Mouse (Mus musculus) olfactory bulb, adult 2 months (tissue): Measurements from ENCODE around the gene 4930432M17Rik.

Experiments used
- CTCF ChIP-seq: fragments of 200-500 bp; IDR thresholded peaks from 2 replicates; pipeline ENCODE4 v1.5.1; 2012; ENCODE audit warnings: low read depth, mild to moderate bottlenecking, low read length, moderate library complexity; ENCODE audit not compliant: insufficient read depth
- POLR2A ChIP-seq: fragments of 200-500 bp; IDR thresholded peaks from 2 replicates; pipeline ENCODE4 v1.6.1; 2012; ENCODE audit warnings: mild to moderate bottlenecking, low read depth, low read length, moderate library complexity; ENCODE audit not compliant: insufficient read depth

- no peak for TF ChIP-seq POLR2A
- no peak for TF ChIP-seq CTCF
These were observed 59.1 kb downstream of the 4930432M17Rik start for GRCm38 (mm10) chr3:121729678-121730077.
